11 mouse cellular contexts compared by ENCODE assay signal in genomic region chr1:45860349-45860748, GRCm38 (mm10). TPM values are rescaled to one million over a fixed set of nuclear protein-coding genes. Genes with fewer than 3 reads are reported as not detected.
DNase-seq lines count a peak whose midpoint lies in the region; ATAC-seq and TF ChIP-seq lines count a peak whose summit lies in the region.
"Had no signal": no experiment of that assay in that cellular context is flagged by ENCODE, and none has a peak within 500 bp of the region (broad histone marks: within the 10 kb centered on the region; RNA-seq: fewer than 3 reads in every experiment).

No protein-coding gene starts in this region.

- no peaks in the 10 kb centered on the region for H3K36me3 ChIP-seq in kidney, embryonic 14.5 days (ENCODE audit: control insufficient read depth, insufficient read depth, low read length)
- no peaks in the 10 kb centered on the region for H3K36me3 ChIP-seq in ES-E14 (ENCODE audit: control insufficient read depth, insufficient read depth, low read length, poor library complexity, severe bottlenecking)
- no peaks in the 10 kb centered on the region for H3K36me3 ChIP-seq in liver, postnatal 0 days (replicated peaks; ENCODE audit: insufficient read depth, low read length)
- H3K36me3 ChIP-seq: forebrain, embryonic 15.5 days; neural tube, embryonic 15.5 days had no signal

- WGBS in kidney, embryonic 14.5 days, result 54% methylated on average over 5 of the region's 5 CpGs
- WGBS in liver, postnatal 0 days (ENCODE audit: insufficient replicate concordance), result 36% methylated on average over 5 of the region's 5 CpGs

- peak; percentile 50; the same call in 1 of the 2 replicates for TF ChIP-seq EP300 in liver, postnatal 0 days (IDR thresholded peaks at IDR 0.05; ENCODE audit: low read depth)

- no peak overlapping the region; the same call in 1 of the 2 replicates for H3K27ac ChIP-seq in kidney, embryonic 14.5 days (ENCODE audit: low read depth, low read length)
- no peak overlapping the region for H3K27ac ChIP-seq in ES-E14 (ENCODE audit: insufficient read depth, low read depth, low read length, poor library complexity, severe bottlenecking)
- peak overlapping the region; percentile 57 for H3K27ac ChIP-seq in embryonic fibroblast, embryonic 13.5 days (ENCODE audit: insufficient read depth, low read length)
- peak overlapping the region; percentile 37 for H3K27ac ChIP-seq in liver, postnatal 0 days (ENCODE audit: low read depth)
- H3K27ac ChIP-seq: forebrain, embryonic 15.5 days; neural tube, embryonic 15.5 days had no signal

- no peak overlapping the region for H3K4me3 ChIP-seq in kidney, embryonic 14.5 days (ENCODE audit: low read length)
- H3K4me3 ChIP-seq in ES-E14 (ENCODE audit: insufficient read depth in 1 of 2, low read depth in 1 of 2, low read length in 2 of 2, poor library complexity in 1 of 2, severe bottlenecking in 1 of 2), result no peak overlapping the region
- H3K4me3 ChIP-seq in embryonic fibroblast, embryonic 13.5 days (ENCODE audit: insufficient read depth, low read length), result no peak overlapping the region
- H3K4me3 ChIP-seq in liver, postnatal 0 days (ENCODE audit: low read depth, low read length), result no peak overlapping the region
- H3K4me3 ChIP-seq: forebrain, embryonic 15.5 days; neural tube, embryonic 15.5 days had no signal

- no peaks in the 10 kb centered on the region for H3K9me3 ChIP-seq in kidney, embryonic 14.5 days (ENCODE audit: control insufficient read depth, low read length)
- no peaks in the 10 kb centered on the region for H3K9me3 ChIP-seq in ES-E14 (ENCODE audit: control insufficient read depth, insufficient read depth, low read depth, low read length)
- H3K9me3 ChIP-seq in liver, postnatal 0 days (ENCODE audit: low read length), result peaks cover 3% of the 10 kb centered on the region
- H3K9me3 ChIP-seq: forebrain, embryonic 15.5 days; neural tube, embryonic 15.5 days had no signal

- no peak overlapping the region for H3K4me2 ChIP-seq in kidney, embryonic 14.5 days (replicated peaks; ENCODE audit: low read depth, low read length)
- peak overlapping the region; percentile 18; the same call in 1 of the 2 replicates for H3K4me2 ChIP-seq in liver, postnatal 0 days (ENCODE audit: low read depth, low read length)
- H3K4me2 ChIP-seq: forebrain, embryonic 15.5 days; neural tube, embryonic 15.5 days had no signal

- no peaks in the 10 kb centered on the region for H3K27me3 ChIP-seq in kidney, embryonic 14.5 days (ENCODE audit: control insufficient read depth, insufficient read depth, low read length)
- H3K27me3 ChIP-seq in liver, postnatal 0 days (ENCODE audit: insufficient read depth, low read length), result no peaks in the 10 kb centered on the region
- H3K27me3 ChIP-seq: forebrain, embryonic 15.5 days; neural tube, embryonic 15.5 days had no signal

- peaks cover 11% of the 10 kb centered on the region for H3K4me1 ChIP-seq in kidney, embryonic 14.5 days (ENCODE audit: control insufficient read depth, insufficient read depth, low read length)
- H3K4me1 ChIP-seq in ES-E14 (ENCODE audit: control insufficient read depth in 2 of 2, insufficient read depth in 2 of 2, low read length in 2 of 2, poor library complexity in 1 of 2), result no peaks in the 10 kb centered on the region
- peaks cover 13% of the 10 kb centered on the region for H3K4me1 ChIP-seq in embryonic fibroblast, embryonic 13.5 days (ENCODE audit: control insufficient read depth, insufficient read depth, low read length)
- H3K4me1 ChIP-seq in liver, postnatal 0 days (ENCODE audit: insufficient read depth), result peaks cover 10% of the 10 kb centered on the region
- H3K4me1 ChIP-seq: forebrain, embryonic 15.5 days; neural tube, embryonic 15.5 days had no signal

- H3K9ac ChIP-seq in kidney, embryonic 14.5 days (ENCODE audit: low read depth, low read length), result no peak overlapping the region
- H3K9ac ChIP-seq in ES-E14 (ENCODE audit: insufficient read depth, low read depth, low read length, poor library complexity, severe bottlenecking), result no peak overlapping the region
- H3K9ac ChIP-seq in liver, postnatal 0 days (replicated peaks), result no peak overlapping the region
- H3K9ac ChIP-seq: forebrain, embryonic 15.5 days; neural tube, embryonic 15.5 days had no signal

- TF ChIP-seq POLR2A in embryonic fibroblast, embryonic 13.5 days (IDR thresholded peaks at IDR 0.05; ENCODE audit: low read depth, low read length), result no peak

- no peak for TF ChIP-seq CTCF in embryonic fibroblast, embryonic 13.5 days (IDR thresholded peaks at IDR 0.05; ENCODE audit: borderline replicate concordance, insufficient read depth, low read length)
- TF ChIP-seq CTCF in liver, postnatal 0 days (IDR thresholded peaks at IDR 0.05; ENCODE audit: low read depth), result no peak

- DNase-seq in kidney, adult 9 months, result peak; percentile 47
- no peak for DNase-seq in ES-E14 (ENCODE audit: low read depth, low spot score)
- DNase-seq in liver, postnatal 0 days, result no peak
- DNase-seq in ovary, postnatal 14 days (ENCODE audit: low spot score), result no peak
- DNase-seq in left cerebral cortex, adult 18-20 months (ENCODE audit: low spot score in 2 of 2), result no peak
- DNase-seq: cerebellum, adult 18-20 months had no signal

- no peak for ATAC-seq in kidney, embryonic 14.5 days (ENCODE audit: low FRiP score, low TSS enrichment)
- 0 out of 2 replicates have a peak, but pooled peaks have one; percentile 27 for ATAC-seq in liver, postnatal 0 days
- no peak for ATAC-seq in inflammation-experienced regulatory T-cells, adult 6 months
- ATAC-seq: forebrain, embryonic 15.5 days had no signal

- in situ Hi-C loops in ES-E14 (cut with MboI; ENCODE audit: low sequenced_read_pairs in 2 of 2, unreplicated experiment in 2 of 2), result loop anchor here in 1 of 2 experiments (25.0 kb wide), 1 partner anchor 152 kb away; no protein-coding TSS in a partner anchor

TF ChIP-seq in ES-E14, 5 proteins besides CTCF, POLR2A, EP300 and RAD21:
- TF ChIP-seq MAFK (IDR thresholded peaks at IDR 0.05; ENCODE audit: insufficient read depth, low read depth, low read length) (peak; percentile 81), ZC3H11A (IDR thresholded peaks at IDR 0.05; ENCODE audit: borderline replicate concordance, low read depth, low read length) (no peak)

RNA-seq across cellular contexts. Expression of gene Gm5269, which starts 29.7 kb away (rescaled TPM):
- not detected in 2 replicates for polyA plus RNA-seq in kidney, embryonic 14.5 days (2014; fragmentation: Nextera tagmentation; extraction: Ambion mirVana)
- not detected in 2 replicates for total RNA-seq in ES-E14 (2012; rRNA removed)
- polyA plus RNA-seq in embryonic fibroblast, embryonic 13.5 days (2011; ENCODE audit: insufficient read length, low read depth, missing spikeins), result not detected in 2 replicates
- polyA plus RNA-seq in liver, postnatal 0 days (2015; fragmentation: Nextera tagmentation; extraction: Ambion mirVana), result not detected in 2 replicates
- polyA plus RNA-seq in inflammation-experienced regulatory T-cells, adult 6 months (2017; shearing (Covaris generic)), result not detected
- not detected for total RNA-seq in left cerebral cortex, adult 18-20 months (2021)
- polyA plus RNA-seq: forebrain, embryonic 15.5 days; neural tube, embryonic 15.5 days had no signal

Comparison
In these comparisons a context has a peak if more than half of its experiments do, and no peak if none do; other contexts are left out.
1. H3K27ac ChIP-seq: peak in embryonic fibroblast, embryonic 13.5 days (single experiment) and liver, postnatal 0 days (single experiment); none in kidney, embryonic 14.5 days (single experiment) and ES-E14 (single experiment).